Mouse (Mus musculus): ENCODE measurements around the gene Myo6.

Gene Myo6

DNA sequence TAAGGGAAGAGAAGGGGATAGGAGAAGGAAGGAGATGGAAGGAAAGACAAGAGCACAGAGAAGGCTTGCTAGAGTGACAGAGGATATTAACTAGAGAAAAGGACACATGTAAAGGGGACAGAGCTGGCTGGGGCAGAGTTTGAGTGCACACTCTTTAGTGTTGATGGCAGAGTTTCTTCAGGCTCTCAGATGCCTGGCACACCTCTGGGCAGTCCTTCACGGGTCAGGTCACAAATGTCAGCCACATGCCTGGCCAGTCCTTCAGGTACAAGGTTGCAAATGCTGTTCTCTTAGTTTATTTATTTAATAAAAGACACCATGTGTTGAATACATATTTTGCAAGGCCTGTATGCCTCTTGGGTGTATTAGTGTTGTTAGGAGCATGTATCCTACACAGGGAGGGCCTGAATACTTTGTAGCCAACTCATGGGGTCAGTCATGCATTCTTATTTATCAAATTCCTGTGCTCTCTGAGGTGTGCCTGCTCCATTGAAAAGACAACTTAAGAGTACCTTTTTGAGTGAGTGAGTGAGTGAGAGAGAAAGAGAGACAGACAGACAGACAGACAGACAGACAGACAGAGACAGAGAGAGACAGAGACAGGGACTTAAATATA lies 72.5 kb downstream of the Myo6 start:
- DNase-seq (ENCODE audit: low read depth), result no peak

DNA sequence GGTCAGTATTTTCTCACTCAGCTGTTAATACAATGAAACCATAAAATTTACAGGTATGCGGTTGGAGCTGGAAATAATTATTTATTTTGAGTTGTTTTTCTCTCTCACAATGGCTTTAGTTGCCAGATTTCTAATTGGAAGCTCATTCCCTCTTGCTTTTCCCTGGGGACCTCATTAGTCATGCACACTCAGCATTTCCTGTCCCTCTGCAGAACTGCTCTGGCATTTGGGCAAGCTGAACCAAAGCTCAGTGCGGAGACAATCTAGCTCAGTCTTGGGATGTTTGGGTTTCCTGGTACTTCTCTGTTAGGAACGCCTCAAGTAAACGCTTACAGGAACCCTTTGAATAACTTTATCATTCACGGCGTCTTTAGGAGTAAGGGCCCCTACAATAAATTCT lies 76.9 kb downstream of the Myo6 start:
- no peak for DNase-seq (ENCODE audit: low read depth)

GRCm38 (mm10) chr9:80252146-80252545 lies 87.3 kb downstream of the Myo6 start:
- no peak for DNase-seq (ENCODE audit: low read depth)

DNA sequence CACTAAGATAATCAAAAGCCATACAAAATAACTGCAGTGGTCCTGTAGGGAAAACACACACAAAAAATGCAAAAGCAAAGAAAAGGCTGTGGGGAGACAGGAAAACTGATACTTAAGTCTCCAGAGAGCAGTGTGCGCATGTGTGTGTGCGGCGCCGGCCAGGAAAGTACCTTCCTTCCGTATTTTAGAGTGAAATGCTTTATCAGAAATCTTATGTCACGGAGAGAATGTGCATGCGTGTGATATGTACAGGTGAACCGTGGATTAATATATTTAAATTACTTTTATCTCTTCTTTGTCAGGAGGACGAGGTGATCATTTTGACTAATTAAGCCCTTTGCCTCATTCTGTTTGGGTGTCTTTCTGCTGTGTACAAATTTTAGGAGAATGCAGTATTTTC lies 88.4 kb downstream of the Myo6 start:
- peak; percentile 34 for DNase-seq (ENCODE audit: low read depth)

DNA sequence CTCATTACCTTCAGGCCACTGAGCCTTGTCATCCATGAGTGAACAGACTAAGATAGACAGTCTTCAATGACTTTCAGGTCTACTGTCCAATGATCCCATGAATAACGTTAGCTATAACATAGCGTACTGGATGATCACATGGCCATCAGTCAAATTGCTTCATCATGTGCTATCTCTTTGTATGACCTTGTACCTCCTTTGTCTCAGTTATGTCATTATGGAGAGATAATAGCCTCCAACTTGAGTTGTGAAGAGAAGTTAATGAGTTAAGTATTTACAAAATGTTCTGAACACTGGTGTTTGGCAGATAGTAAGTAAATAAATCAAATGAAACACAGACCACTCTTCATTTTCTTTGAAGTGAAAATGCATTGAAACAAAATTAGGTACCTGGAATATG lies 91.7 kb downstream of the Myo6 start:
- DNase-seq (ENCODE audit: low read depth), result no peak

GRCm38 (mm10) chr9:80258396-80258795 lies 93.6 kb downstream of the Myo6 start:
- DNase-seq (ENCODE audit: low read depth), result no peak

DNA sequence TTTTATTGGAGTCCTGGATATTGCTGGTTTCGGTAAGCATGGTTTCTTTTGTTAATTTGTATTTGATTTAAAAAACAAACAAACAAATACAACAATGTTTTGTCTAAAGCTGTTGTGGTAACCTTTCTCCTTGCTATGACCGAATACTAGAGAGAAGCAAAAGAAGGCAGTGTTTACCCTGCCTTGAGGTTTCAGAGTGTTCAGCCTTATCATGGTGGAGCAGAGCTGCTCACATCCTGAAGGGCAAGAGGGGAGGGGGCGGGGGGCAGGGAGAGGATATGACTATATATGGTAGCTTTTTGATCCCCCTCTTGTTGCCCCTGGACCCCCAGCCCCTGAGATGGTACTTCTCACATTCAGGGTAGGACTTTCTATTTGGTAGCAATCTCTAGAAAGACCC lies 96.1 kb downstream of the Myo6 start:
- no peak for DNase-seq (ENCODE audit: low read depth)

DNA sequence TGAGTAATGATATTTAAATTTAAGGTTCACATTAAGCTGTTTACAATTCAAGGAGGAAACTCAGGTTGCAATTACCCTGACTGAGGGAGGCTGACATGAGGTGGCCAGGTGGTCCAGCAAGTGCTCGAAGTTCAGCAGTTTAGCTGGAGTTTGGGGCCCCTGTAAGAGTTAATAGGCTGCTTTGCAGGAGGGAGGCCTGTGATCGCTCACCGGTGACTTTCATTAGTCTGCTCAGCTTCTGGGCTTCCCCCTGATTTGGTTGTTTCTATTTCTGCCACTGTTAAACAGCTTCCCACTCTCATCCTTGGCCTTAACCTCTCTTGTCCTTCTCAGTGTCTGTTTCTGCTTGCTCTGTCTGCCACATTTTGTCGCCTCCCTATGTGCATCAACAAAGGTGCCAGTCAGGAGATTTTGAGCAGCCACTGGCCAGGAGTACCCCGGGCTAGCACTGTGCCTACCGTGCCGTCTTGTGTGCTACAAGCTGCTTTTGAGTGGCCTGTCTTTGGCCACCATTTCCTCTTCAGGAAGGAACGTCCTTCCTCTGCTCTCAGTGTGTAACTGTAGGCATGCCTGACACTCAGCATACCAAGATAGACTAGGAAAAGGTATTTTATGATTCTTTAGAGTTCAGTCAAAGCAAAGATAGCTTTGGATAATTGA lies 97.7 kb downstream of the Myo6 start:
- DNase-seq (ENCODE audit: low read depth), result no peak

DNA sequence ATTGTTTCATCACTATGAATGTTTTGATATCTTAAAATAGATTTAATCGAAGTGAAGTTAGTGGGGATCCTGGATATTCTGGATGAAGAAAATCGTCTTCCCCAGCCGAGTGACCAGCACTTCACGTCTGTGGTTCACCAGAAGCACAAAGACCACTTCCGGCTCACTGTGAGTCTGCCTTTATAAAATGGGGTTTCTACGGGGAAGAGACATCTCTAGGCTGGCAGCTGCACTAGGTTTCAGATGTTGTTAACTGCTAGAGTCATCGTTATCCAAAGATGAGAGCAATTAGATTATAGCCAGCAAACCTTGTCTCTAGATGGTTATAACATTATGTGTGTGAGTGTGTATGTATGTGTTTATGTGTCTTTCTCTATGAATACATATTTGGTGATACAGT lies 101.3 kb downstream of the Myo6 start:
- DNase-seq (ENCODE audit: low read depth), result no peak

DNA sequence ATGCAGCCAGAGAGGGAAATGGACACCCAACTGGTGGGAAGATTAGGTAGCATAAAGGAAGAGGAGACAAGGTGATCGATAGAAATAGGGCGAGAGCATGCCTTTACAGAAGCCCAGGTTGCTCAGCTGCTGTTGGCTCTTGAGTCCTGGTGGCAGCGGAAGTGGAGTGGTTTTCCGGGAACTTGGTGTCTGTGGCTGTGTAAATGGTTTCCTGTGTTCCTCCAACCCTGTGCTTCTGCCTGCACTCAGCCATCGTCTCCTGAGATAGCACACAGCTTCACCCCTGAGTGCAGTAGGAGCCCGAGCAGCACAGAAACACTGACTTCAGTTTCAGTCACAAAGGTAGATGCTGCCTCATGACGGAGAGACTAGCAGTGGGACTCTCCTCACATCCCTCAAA lies 101.7 kb downstream of the Myo6 start:
- no peak for DNase-seq (ENCODE audit: low read depth)

- no peak for DNase-seq (ENCODE audit: low read depth)
Observed at GRCm38 (mm10) chr9:80269596-80269995, 104.8 kb downstream of the Myo6 start.

GRCm38 (mm10) chr9:80272951-80273350 lies 108.1 kb downstream of the Myo6 start:
- DNase-seq (ENCODE audit: low read depth), result no peak

GRCm38 (mm10) chr9:80275053-80275771 lies 110.4 kb downstream of the Myo6 start:
- no peak for DNase-seq (ENCODE audit: low read depth)

DNA sequence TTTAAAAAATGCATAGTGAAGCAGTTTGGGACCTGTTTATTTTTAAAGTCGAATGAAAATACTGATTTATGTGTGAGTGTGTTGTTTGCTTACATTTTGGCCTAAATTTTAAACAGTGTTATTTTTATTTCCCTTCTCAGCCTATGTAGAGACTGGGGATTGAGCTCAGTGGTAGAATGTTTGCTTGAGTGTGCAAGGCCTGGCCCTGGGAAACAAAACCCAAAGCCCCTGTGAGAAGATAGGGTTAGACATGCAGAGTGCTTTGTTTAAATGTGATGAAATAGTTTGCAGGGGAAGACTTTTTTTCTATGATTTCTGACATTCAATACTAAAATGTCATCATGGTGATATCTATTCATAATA lies 110.9 kb downstream of the Myo6 start:
- no peak for DNase-seq (ENCODE audit: low read depth)

GRCm38 (mm10) chr9:80277157-80277556 lies 112.3 kb downstream of the Myo6 start:
- no peak for DNase-seq (ENCODE audit: low read depth)

- no peak for DNase-seq (ENCODE audit: low read depth)
Observed at GRCm38 (mm10) chr9:80277770-80278169, 112.9 kb downstream of the Myo6 start.

DNA sequence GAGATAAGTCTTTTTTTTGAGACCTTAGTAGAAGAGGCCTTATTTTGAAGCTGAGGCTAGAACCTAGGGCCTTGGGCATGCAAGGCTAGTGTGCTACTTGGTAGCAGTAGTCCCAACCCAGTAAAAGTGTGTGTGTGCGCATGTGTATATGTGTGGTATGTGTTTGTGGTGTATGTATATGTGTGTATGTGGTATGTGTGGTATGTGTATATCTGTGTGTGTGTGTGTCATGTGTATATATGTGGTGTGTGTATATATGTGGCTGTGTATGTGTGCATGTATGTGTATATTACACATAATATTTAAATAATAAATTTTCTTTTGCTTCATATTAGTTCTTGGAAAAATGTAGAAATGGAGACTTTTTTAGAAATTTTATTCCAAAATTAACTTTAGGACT lies 115.9 kb downstream of the Myo6 start:
- DNase-seq (ENCODE audit: low read depth), result no peak

DNA sequence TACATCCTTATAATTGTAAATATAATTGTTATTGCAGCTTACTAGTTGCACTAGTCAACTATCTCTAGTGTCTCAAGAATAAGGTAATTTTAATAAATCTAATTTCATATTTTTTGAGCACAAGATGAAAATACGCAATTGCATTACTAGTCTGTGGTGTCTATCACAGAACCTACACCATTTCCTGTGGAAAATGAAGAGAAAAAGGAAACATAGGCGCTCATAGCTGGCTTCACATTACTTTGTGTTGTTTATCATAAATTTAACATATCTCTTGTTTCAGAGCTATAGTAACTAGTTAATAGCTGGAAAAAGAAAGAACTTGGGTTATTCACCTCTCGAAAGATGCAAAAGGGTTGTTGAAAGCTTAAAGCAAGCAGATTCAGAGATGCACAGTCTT lies 117.6 kb downstream of the Myo6 start:
- no peak for DNase-seq (ENCODE audit: low read depth)

DNA sequence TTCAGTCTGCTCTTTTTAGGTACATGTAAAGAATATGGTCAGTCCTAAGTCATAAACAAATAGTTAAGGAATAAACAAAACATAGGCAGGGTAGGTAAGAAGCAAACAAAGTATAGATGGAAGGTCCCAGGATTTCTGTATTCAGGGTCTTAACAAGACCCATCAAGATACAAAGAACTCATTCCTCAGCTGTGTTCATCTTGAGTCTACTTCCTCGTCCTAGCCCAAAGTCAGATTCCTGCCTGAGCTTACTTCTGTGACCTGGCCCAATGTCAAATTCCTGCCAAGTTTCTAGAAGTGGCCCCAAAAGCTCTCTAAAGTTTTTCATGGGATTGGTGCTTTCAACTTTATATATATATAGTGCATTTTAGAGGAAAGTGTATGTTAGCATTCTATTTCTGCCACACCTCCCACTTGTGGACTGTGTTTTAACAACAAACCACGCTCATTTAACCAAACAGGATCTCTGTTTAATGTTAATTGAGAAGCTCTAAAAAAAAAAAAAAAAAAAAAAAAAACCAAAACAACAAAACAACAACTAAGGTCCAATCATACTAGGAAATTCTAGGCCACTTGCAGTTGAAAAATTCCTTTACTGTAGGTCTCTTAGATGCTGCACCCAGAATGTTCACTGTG lies 119.8 kb downstream of the Myo6 start:
- no peak for DNase-seq (ENCODE audit: low read depth)

- no peak for DNase-seq (ENCODE audit: low read depth)
Observed at GRCm38 (mm10) chr9:80286845-80287244, 122.0 kb downstream of the Myo6 start.

- DNase-seq (ENCODE audit: low read depth), result peak; percentile 24
Observed at GRCm38 (mm10) chr9:80293056-80293584, 128.3 kb downstream of the Myo6 start.

DNA sequence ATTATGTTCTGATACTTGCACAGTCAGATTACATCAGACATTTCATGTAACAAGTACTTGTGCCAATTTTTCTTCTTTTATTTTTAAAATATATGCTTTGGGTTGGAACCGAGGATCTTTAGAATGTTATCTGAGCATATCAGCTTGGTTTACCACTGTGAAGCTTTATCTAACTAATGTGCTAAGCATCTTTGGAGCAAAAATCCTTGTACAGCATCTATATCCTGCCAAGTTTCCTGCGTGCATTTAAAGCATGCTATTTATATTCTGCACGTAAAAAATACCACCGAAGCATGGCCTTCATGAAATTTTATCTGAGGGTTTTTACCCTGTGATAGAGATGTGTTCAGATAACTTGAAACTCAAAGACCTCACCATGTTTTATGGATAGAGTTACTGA lies 131.3 kb downstream of the Myo6 start:
- DNase-seq (ENCODE audit: low read depth), result no peak

- DNase-seq (ENCODE audit: low read depth), result no peak
Observed at GRCm38 (mm10) chr9:80299031-80299430, 134.2 kb downstream of the Myo6 start.
